Mouse (Mus musculus): Measurements from ENCODE around the gene Qprt.

Qprt gene

DNA sequence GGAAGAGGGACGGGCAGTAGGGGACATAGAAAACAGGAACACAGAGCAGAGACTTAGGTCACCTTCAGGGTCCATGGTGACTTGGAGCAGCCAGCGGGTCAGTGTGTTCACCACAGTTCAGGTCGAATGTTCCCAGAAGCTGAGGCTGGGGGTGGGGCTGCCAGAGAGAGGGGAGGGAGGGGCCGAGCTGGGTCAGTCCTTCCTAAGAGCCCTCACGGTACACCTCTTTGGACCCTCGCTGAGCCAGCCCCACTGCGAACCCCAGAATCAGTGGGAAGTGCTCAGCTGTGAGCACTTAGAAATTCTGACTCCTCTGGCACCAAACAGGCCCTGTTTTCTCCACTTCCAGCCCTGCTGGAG is at the start of gene Qprt:
TSS of gene Qprt (minus strand) at position 316 of the 360 bp plus-strand sequence.
- DNase-seq (ENCODE audit: low spot score) = peak; percentile 80

DNA sequence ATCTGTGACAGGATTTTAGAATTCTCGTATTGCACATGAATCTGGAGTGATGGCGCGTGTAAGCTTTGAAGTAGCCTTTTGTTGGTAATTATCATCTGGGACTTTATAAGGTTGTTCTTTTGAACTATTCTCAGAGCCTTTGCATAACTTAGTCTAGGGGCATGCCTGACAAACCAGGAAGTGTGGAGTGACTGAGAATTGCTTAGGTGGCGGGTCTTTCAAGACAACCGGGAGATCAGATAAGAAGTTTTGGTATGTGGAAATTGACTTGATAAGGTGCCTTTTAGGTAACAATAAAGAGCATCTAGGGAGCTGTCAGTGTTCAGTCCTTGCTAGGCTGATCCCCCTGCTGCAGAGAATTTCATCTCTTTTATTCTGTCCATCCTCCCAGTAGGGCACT is 44.5 kb upstream of the Qprt start:
- DNase-seq (ENCODE audit: low spot score) = no peak

DNA sequence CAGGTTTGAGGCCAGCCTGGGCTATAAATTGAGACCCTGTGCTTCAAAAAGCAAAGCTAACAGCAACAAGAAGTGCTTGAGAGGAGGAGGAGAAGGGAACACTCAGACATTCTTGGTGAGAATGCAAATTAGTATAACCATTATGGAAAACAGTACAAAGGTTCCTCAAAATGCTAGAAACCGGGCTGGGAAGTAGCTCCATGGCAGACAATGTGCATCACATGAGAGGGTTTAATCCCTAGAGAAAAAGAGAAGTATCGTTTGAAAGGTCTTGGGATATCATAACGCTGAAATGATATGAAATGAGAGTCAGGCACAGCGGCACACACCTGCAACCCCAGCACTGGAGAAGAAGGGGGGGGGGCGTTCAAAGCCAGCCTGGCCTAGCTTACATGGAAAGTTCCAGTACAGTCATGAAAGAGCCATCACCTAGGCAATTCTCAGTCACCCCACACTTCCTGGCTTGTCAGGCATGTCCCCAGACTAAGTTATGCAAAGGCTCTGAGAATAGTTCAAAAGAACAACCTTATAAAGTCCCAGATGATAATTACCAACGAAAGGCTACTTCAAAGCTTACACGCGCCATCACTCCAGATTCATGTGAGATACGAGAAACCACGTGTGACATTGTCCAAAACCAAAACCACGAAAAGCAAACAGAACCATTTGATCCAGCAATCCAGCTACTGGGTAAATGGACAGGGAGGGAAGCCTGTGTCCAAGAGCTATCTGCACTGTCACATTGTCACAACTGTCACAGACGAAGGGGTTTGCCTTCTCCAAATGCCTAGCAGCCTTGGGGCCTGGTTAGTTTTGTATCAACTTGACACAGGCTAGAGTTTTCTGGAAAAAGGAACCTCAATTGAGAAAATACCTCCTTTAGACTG is 43.8 kb upstream of the Qprt start:
- DNase-seq (ENCODE audit: low spot score) = no peak

- no peak for DNase-seq (ENCODE audit: low spot score)
Observed at GRCm38 (mm10) chr7:127164002-127164401, 42.0 kb upstream of the Qprt start.

- no peak for DNase-seq (ENCODE audit: low spot score)
Observed at GRCm38 (mm10) chr7:127162546-127162945, 40.5 kb upstream of the Qprt start.

- no peak for DNase-seq (ENCODE audit: low spot score)
Observed at GRCm38 (mm10) chr7:127157548-127157947, 35.5 kb upstream of the Qprt start.

DNA sequence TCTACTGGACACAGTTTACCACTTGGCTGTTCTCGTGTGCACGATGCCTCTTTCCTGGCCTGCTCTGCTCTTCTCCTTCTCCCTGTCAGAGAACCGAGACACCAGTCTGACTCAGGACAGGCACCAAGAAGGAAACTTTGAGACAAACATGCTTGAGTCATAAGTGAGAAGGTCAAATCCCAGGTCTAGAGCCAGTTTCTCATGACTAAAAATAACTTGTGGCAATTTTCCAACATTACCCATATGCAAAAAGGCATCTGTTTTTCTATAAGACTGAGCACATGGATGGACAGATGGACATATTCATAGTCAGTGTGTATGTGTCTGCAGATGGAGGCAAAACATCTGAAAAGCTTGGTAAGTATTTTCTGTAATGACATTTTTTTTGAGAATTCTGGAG is 31.5 kb upstream of the Qprt start:
- DNase-seq (ENCODE audit: low spot score) = no peak

DNA sequence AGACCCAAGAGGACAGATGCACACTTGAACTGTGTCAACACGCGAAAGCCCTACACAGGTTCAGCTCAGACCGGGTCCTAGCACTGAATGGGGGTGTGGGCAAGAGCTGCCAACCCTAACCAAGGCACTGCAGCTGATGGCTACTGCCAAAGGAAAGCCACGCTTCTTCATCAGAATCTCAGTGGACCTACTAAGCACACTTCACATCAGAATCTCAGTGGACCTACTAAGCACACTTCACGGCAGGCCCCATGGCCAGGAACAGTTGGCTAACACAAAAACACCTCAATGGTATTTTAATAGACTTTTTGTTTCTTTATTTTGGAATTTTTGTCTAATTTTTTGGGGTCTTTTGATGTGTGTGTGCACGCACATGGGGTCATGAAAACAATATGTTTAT is 30.4 kb upstream of the Qprt start:
- DNase-seq (ENCODE audit: low spot score) = no peak

DNA sequence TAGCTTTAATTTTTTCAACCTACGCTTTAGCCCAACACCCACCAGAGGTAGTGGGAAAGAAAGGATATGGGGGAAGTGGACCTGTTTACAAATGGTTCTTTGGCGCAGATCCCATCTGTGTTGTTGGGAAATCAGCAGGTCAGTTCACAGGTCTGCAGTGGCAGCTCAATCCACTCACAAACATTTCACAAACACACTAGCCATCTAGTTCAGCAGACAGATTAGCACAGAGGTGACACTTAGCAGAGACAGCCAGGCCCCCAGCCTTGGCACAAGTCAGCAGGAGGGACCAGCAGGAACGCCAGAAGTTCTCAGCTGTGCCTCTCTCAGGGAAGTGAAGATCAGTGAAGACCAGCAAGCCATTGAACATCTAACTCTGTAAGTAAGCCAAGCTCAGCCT is 25.9 kb upstream of the Qprt start:
- DNase-seq (ENCODE audit: low spot score) = no peak

- no peak for DNase-seq (ENCODE audit: low spot score)
Observed at GRCm38 (mm10) chr7:127146267-127146603, 24.2 kb upstream of the Qprt start.

DNA sequence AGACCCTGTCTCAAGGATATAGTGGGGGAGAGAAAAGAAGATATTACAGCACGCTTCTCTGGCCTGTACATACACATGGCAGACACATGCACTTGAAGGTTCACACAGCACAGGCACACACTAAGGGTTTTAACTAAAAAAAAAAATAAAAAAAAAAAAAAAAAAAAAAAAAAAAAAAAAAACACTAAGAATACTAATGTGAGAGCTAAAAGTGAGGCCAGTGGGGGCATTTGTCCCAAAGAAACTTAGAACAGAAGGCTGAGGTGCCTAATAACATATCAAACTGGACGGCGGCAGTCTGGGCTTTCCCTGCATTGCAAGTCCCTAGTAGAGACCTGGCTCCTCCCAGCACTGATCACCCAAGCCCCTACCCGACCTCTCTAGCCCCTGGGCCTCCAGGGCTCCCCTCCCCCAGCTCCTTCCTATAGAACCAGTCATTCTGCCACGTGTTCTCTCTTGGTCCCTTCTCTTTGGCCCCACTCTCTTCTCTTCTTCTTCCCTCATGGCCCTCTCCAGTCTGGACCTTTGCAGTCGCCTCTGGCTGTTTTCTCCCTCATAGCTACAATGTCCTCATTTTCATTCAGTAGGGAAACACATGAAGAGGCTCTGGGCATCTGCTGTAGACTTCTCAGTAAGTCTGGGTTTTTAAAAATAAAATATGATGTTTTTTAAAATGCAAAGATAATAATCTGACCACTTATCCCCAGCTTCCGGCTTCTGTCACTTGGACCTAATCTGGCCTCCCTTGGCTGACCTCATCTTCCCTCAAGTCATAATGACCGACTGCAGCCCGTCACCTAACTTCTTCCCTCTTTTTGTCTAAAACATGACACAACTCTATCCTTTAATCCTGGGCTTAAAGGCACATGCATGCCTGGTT is 23.6 kb upstream of the Qprt start:
- no peak for DNase-seq (ENCODE audit: low spot score)

DNA sequence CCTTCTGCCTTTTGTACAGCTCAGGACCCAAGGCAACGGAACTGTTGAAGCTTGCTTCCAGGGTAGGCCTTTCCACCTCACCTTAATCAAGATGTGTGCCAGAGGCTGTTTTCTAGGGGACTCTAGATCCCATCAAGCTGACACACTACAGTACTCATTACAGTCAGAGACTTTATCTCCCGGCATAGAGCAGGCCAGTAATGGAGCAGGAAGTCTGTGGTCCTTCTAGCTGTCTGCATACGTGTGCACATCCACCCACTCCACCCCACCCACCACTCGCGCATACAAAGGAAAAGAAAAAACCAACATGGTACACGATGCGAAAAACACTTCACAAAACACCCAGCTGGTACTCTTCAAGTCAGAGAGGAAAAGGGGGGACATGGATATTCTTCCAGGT is 22.4 kb upstream of the Qprt start:
- DNase-seq (ENCODE audit: low spot score) = no peak

- DNase-seq (ENCODE audit: low spot score) = no peak
Observed at GRCm38 (mm10) chr7:127142666-127143065, 20.6 kb upstream of the Qprt start.

DNA sequence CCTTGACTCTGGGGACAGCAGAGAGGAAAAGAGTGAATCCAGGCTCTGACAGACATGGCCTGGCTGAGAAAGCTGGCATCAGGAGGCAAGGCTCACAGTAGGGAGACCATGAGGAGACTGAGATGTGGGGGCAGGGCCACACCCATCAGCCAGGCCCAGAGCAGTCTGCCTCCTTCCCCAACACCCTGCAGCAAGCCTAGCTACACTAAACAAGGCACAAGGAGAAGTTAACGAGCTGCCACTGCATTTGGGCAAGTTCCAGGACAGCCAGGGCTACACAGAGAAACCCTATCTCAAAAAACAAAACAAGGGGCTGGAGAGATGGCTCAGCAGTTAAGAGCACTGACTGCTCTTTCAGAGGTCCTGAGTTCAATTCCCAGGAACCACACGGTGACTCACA is 20.2 kb upstream of the Qprt start:
- no peak for DNase-seq (ENCODE audit: low spot score)

DNA sequence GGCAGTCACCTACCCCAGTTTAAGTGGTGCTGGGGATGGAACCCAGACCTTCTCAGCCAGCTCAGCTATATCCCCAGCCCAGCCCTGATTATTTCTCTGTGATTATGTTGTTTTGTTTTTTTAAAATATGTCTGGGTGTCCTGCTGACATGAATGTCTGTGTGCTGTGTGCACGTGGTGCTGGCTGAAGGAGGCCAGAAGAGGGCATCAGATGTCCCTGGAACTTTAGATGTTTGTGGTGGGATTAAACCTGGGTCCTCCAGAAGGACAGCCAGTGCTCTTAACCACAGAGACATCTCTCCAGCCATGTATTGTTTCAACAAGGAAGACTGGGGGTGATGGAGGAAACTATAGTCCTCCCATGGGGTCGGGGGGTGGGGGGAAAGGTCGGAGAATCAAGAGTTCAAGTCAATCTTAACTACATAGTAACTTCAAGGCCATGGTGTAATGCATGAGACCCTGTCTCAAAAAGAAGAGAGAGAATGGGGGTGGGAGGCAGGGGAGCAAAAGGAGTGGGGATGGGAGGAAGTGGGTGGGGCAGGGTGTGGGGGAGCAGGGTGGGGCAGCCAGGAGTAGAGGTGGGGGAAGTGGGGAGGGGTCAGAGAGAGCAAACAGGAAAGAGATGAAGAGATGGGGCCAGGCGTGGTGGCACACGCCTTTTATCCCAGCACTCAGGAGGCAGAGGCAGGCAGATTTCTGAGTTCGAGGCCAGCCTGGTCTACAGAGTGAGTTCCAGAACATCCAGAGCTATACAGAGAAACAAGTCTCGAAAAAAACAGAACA is 18.8 kb upstream of the Qprt start:
- DNase-seq (ENCODE audit: low spot score) = no peak

DNA sequence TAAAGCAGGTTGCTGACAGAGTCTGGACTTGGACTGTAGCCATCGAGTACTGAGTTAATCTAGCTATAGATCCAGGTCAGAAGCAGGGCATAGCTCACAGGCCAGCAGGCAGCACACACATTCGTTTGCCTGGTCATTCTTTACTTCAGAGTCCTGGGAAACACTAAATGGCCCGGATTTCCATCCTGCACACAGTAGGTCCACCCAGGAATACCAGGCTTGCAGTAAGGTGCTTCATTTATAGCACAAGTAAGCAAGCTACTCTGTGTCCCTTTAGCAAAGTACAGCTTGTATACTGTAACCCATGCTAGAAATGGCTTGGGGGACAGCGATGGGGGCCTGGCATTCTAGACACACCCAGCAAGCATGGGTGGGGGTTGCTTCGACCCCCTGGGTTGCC is 17.5 kb upstream of the Qprt start:
- DNase-seq (ENCODE audit: low spot score) = no peak

DNA sequence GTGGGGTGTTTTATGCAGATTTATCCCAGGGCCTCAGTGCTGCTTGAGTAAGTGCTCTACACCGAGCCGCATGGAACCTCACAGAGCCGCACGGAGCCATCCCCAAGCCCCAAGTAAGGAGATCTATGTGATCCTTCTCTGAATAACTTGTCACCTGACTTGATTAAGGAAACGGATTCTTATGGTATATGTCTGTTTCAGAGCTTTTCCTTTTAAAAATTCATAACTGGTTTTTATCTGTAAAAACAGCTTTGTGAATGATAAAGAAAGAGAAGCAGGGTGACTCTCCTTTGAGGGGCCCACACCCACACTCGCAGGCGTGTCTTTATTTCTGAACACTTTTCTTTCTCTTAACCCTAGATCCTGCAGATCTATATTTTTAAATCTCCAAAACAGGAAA is 17.1 kb upstream of the Qprt start:
- DNase-seq (ENCODE audit: low spot score) = no peak

GRCm38 (mm10) chr7:127137262-127138017 is 15.4 kb upstream of the Qprt start, which contains the start of gene Spn:
Gene Spn, minus strand, starts transcription at chr7:127137823.
- no peak for DNase-seq (ENCODE audit: low spot score)

- DNase-seq (ENCODE audit: low spot score) = no peak
Observed at GRCm38 (mm10) chr7:127136181-127137071, 14.4 kb upstream of the Qprt start.

- DNase-seq (ENCODE audit: low spot score) = no peak
Observed at GRCm38 (mm10) chr7:127134821-127135447, 12.9 kb upstream of the Qprt start.
